8 mouse cellular contexts compared by ENCODE assay signal in genomic region chr14:120846073-120846850, GRCm38 (mm10).
A peak's percentile ranks its signal among the peaks of the same experiment; 100 is the strongest.
DNase-seq lines count a peak whose midpoint lies in the region; ATAC-seq lines count a peak whose summit lies in the region.
"Had no signal": no experiment of that assay in that cellular context is flagged by ENCODE, and none has a peak within 500 bp of the region (broad histone marks: within the 10 kb centered on the region; RNA-seq: fewer than 3 reads in every experiment).

No protein-coding gene starts in this region.

- no peaks in the 10 kb centered on the region for H3K9me3 ChIP-seq in heart, embryonic 13.5 days
- H3K9me3 ChIP-seq in lung, embryonic 15.5 days: no peaks in the 10 kb centered on the region
- no peaks in the 10 kb centered on the region for H3K9me3 ChIP-seq in hindbrain, embryonic 14.5 days (ENCODE audit: control insufficient read depth, low read length)

- H3K4me3 ChIP-seq in heart, embryonic 13.5 days: no peak overlapping the region
- no peak overlapping the region for H3K4me3 ChIP-seq in lung, embryonic 15.5 days
- no peak overlapping the region for H3K4me3 ChIP-seq in hindbrain, embryonic 14.5 days (replicated peaks; ENCODE audit: low read length)

- H3K4me1 ChIP-seq in heart, embryonic 13.5 days: peaks cover 53% of the 10 kb centered on the region
- peaks cover 27% of the 10 kb centered on the region for H3K4me1 ChIP-seq in lung, embryonic 15.5 days
- no peaks in the 10 kb centered on the region for H3K4me1 ChIP-seq in hindbrain, embryonic 14.5 days (replicated peaks; ENCODE audit: control insufficient read depth, insufficient read depth, low read length)

- DNase-seq in ES-CJ7 (ENCODE audit: low read depth, low spot score) (peak; percentile 57), R1 (ENCODE audit: low read depth, low spot score) (peak; percentile 54)
- DNase-seq in cerebellum, adult 11-12 months: no peak
- no peak for DNase-seq in hindbrain, embryonic 14.5 days (ENCODE audit: low spot score)
- DNase-seq in frontal cortex, postnatal 14 days (ENCODE audit: low spot score in 2 of 2): no peak

- H3K27ac ChIP-seq in heart, embryonic 13.5 days (replicated peaks): peak overlapping the region; percentile 85
- 0 out of 2 replicates have a peak overlapping the region, but pooled peaks have one; percentile 24 for H3K27ac ChIP-seq in lung, embryonic 15.5 days
- no peak overlapping the region for H3K27ac ChIP-seq in hindbrain, embryonic 14.5 days
- H3K27ac ChIP-seq: macrophage had no signal

- ATAC-seq in heart, embryonic 13.5 days (ENCODE audit: extremely low read depth, insufficient number of reproducible peaks, low FRiP score, low TSS enrichment): peak; percentile 48; the same call in 1 of the 2 replicates
- peak; percentile 67; the same call in 1 of the 2 replicates for ATAC-seq in lung, embryonic 15.5 days (ENCODE audit: borderline replicate concordance, extremely low read depth, low FRiP score, low TSS enrichment)
- ATAC-seq in hindbrain, embryonic 14.5 days (ENCODE audit: low FRiP score): no peak

- no peaks in the 10 kb centered on the region for H3K27me3 ChIP-seq in heart, embryonic 13.5 days (replicated peaks)
- H3K27me3 ChIP-seq in lung, embryonic 15.5 days: no peaks in the 10 kb centered on the region
- no peaks in the 10 kb centered on the region for H3K27me3 ChIP-seq in hindbrain, embryonic 14.5 days (ENCODE audit: control insufficient read depth, insufficient read depth, low read length)

- 32% methylated on average over 10 of the region's 10 CpGs for WGBS in heart, embryonic 13.5 days
- 26% methylated on average over 10 of the region's 10 CpGs for WGBS in lung, embryonic 15.5 days
- 61% methylated on average over 10 of the region's 10 CpGs for WGBS in hindbrain, embryonic 14.5 days

- H3K36me3 ChIP-seq in heart, embryonic 13.5 days: no peaks in the 10 kb centered on the region
- H3K36me3 ChIP-seq in lung, embryonic 15.5 days: no peaks in the 10 kb centered on the region
- H3K36me3 ChIP-seq in hindbrain, embryonic 14.5 days (replicated peaks; ENCODE audit: control insufficient read depth, insufficient read depth): no peaks in the 10 kb centered on the region

- peak overlapping the region; percentile 38; the same call in 1 of the 2 replicates for H3K9ac ChIP-seq in heart, embryonic 13.5 days
- H3K9ac ChIP-seq in lung, embryonic 15.5 days: no peak overlapping the region
- H3K9ac ChIP-seq in hindbrain, embryonic 14.5 days: no peak overlapping the region

- H3K4me2 ChIP-seq in heart, embryonic 13.5 days: peak overlapping the region; percentile 38
- no peak overlapping the region for H3K4me2 ChIP-seq in lung, embryonic 15.5 days
- H3K4me2 ChIP-seq in hindbrain, embryonic 14.5 days (replicated peaks): no peak overlapping the region

Comparison
In these comparisons a context has a peak if more than half of its experiments do, and no peak if none do; other contexts are left out.
1. DNase-seq: peak in ES-CJ7 (single experiment) and R1 (single experiment); none in cerebellum, adult 11-12 months (single experiment), hindbrain, embryonic 14.5 days (single experiment) and frontal cortex, postnatal 14 days (0 of 2).